Mouse (Mus musculus) cerebellum, adult 2 months (tissue): ENCODE measurements at regions not wholly inside any gene's neighbourhood (a gene's known extent, or its start where the extent isn't known, plus 50 kb on each side); places are given as distances from the start of the nearest gene placed in this dataset.

Source experiments
- DNase-seq, 2 experiments: peaks; one replicate each; pipeline ENCODE4 v3.0.0; 2021
- H3K27ac ChIP-seq: fragments of 200-500 bp; 2 replicates; pipeline ENCODE4 v1.5.1; 2012; ENCODE audit warnings: low read length, control low read depth, inconsistent platforms; ENCODE audit not compliant: insufficient read depth
- H3K27me3 ChIP-seq: fragments of 200-500 bp; 2 replicates; pipeline ENCODE4 v1.6.1; 2012; ENCODE audit warnings: inconsistent platforms, mild to moderate bottlenecking, low read length, moderate library complexity; ENCODE audit not compliant: control insufficient read depth, insufficient read depth
- H3K4me1 ChIP-seq: fragments of 200-500 bp; 2 replicates; pipeline ENCODE4 v1.6.1; 2011; ENCODE audit warnings: low read length; ENCODE audit not compliant: control insufficient read depth, insufficient read depth
- H3K4me3 ChIP-seq: fragments of 200-500 bp; replicated peaks from 2 replicates; pipeline ENCODE3; 2011; ENCODE audit warnings: mild to moderate bottlenecking, low read depth, low read length, control low read depth; ENCODE audit not compliant: insufficient read depth
- CTCF ChIP-seq: fragments of 200-500 bp; IDR thresholded peaks from 2 replicates; pipeline ENCODE4 v1.5.1; 2011; ENCODE audit warnings: low read depth, mild to moderate bottlenecking, control low read depth, low read length, moderate library complexity, borderline replicate concordance; ENCODE audit not compliant: insufficient read depth
- POLR2A ChIP-seq: fragments of 200-500 bp; IDR thresholded peaks from 2 replicates; pipeline ENCODE4 v1.6.1; 2011; ENCODE audit warnings: low read length, control low read depth, borderline replicate concordance; ENCODE audit not compliant: insufficient read depth
- whole genome bisulfite sequencing: fragments of 180-500 bp; shearing (Covaris S2); methylation state at CpG from one replicate; pipeline ENCODE4 v1.1.7; 2018; 5-methylcytosine and 5-hydroxymethylcytosine counted together

- Histone ChIP-seq H3K4me1 (peaks cover 4% of the 10 kb centered on the region; the same call in 1 of the 2 replicates), H3K27me3 (no peaks in the 10 kb centered on the region), H3K27ac (no peak overlapping the region), H3K4me3 (no peak overlapping the region)
- TF ChIP-seq CTCF (no peak), POLR2A (no peak)
- WGBS = 25% methylated on average over 2 of the region's 2 CpGs
- peak; percentile 39 to 72 for DNase-seq
Observed at GRCm38 (mm10) chr9:8273253-8273652, 139.2 kb upstream of the Cep126 start.

- no peaks in the 10 kb centered on the region for H3K27me3 ChIP-seq
- no peak for TF ChIP-seq CTCF
- no peak for TF ChIP-seq POLR2A
- no peaks in the 10 kb centered on the region for H3K4me1 ChIP-seq
- WGBS = 78% methylated on average over 3 of the region's 3 CpGs
- DNase-seq = no peak
- no peak overlapping the region for H3K27ac ChIP-seq
- H3K4me3 ChIP-seq = no peak overlapping the region
Observed at GRCm38 (mm10) chr9:8249542-8249941, 115.4 kb upstream of the Cep126 start.

- Histone ChIP-seq H3K4me3 (no peak overlapping the region), H3K27me3 (no peaks in the 10 kb centered on the region), H3K27ac (no peak overlapping the region), H3K4me1 (no peaks in the 10 kb centered on the region)
- TF ChIP-seq CTCF (no peak), POLR2A (no peak)
- no peak for DNase-seq
Observed at GRCm38 (mm10) chr9:8228078-8228477, 94.0 kb upstream of the Cep126 start.

GRCm38 (mm10) chr9:8226415-8226814 lies 92.3 kb upstream of the Cep126 start:
- peak; percentile 35; the same call in 1 of the 2 replicates for TF ChIP-seq CTCF
- TF ChIP-seq POLR2A = no peak
- Histone ChIP-seq H3K27ac (no peak overlapping the region), H3K4me1 (no peaks in the 10 kb centered on the region), H3K27me3 (no peaks in the 10 kb centered on the region), H3K4me3 (no peak overlapping the region)
- WGBS = 27% methylated on average over 1 of the region's 1 CpGs
- no peak for DNase-seq

- no peaks in the 10 kb centered on the region for H3K4me1 ChIP-seq
- H3K27me3 ChIP-seq = no peaks in the 10 kb centered on the region
- no peak overlapping the region for H3K4me3 ChIP-seq
- DNase-seq = peak in 1 of 2 experiments; percentile 6
- TF ChIP-seq POLR2A (no peak), CTCF (no peak)
- H3K27ac ChIP-seq = no peak overlapping the region
Observed at GRCm38 (mm10) chr9:8208855-8209254, 74.8 kb upstream of the Cep126 start.

GRCm38 (mm10) chr9:8185433-8185832 lies 51.3 kb upstream of the Cep126 start:
- Histone ChIP-seq H3K27me3 (no peaks in the 10 kb centered on the region), H3K27ac (no peak overlapping the region), H3K4me1 (no peaks in the 10 kb centered on the region), H3K4me3 (no peak overlapping the region)
- 85% methylated on average over 1 of the region's 1 CpGs for WGBS
- no peak for TF ChIP-seq CTCF
- no peak for TF ChIP-seq POLR2A
- no peak for DNase-seq
